Mouse (Mus musculus) NIH3T3 (cell line): ENCODE measurements around the gene H2-Oa.
A peak's percentile ranks its signal among the peaks of the same experiment; 100 is the strongest.

Experiments used
- DNase-seq: peaks from one replicate; pipeline ENCODE4 v3.0.0-alpha.2; 2012; ENCODE audit warnings: low read depth

The H2-Oa gene

GRCm38 (mm10) chr17:34122188-34122984, 30.2 kb downstream of the H2-Oa start, which contains the start of gene Brd2:
Gene Brd2, minus strand, starts transcription at chr17:34122634.
- peak; percentile 99 for DNase-seq

GRCm38 (mm10) chr17:34123111-34123510, 31.0 kb downstream of the H2-Oa start:
- no peak for DNase-seq

GRCm38 (mm10) chr17:34123518-34123917, 31.4 kb downstream of the H2-Oa start:
- peak; percentile 68 for DNase-seq

GRCm38 (mm10) chr17:34124649-34125048, 32.5 kb downstream of the H2-Oa start:
- DNase-seq, result no peak

- no peak for DNase-seq
Measured at GRCm38 (mm10) chr17:34126826-34127420, 34.8 kb downstream of the H2-Oa start.

- no peak for DNase-seq
Measured at GRCm38 (mm10) chr17:34127475-34127874, 35.3 kb downstream of the H2-Oa start.

GRCm38 (mm10) chr17:34128264-34128937, 36.3 kb downstream of the H2-Oa start:
- no peak for DNase-seq

GRCm38 (mm10) chr17:34128944-34129791, 37.0 kb downstream of the H2-Oa start:
- no peak for DNase-seq

GRCm38 (mm10) chr17:34130073-34130947, 38.2 kb downstream of the H2-Oa start:
- no peak for DNase-seq

- no peak for DNase-seq
Measured at GRCm38 (mm10) chr17:34131911-34132310, 39.8 kb downstream of the H2-Oa start.

GRCm38 (mm10) chr17:34133289-34133688, 41.1 kb downstream of the H2-Oa start:
- peak; percentile 59 for DNase-seq

GRCm38 (mm10) chr17:34134451-34134850, 42.3 kb downstream of the H2-Oa start:
- DNase-seq, result no peak

- DNase-seq, result peak; percentile 100
Measured at GRCm38 (mm10) chr17:34135297-34136224, 43.4 kb downstream of the H2-Oa start.

- no peak for DNase-seq
Measured at GRCm38 (mm10) chr17:34137601-34138000, 45.5 kb downstream of the H2-Oa start.

- no peak for DNase-seq
Measured at GRCm38 (mm10) chr17:34138655-34139054, 46.5 kb downstream of the H2-Oa start.

- peak; percentile 42 for DNase-seq
Measured at GRCm38 (mm10) chr17:34139416-34139815, 47.3 kb downstream of the H2-Oa start.

- no peak for DNase-seq
Measured at GRCm38 (mm10) chr17:34140240-34140639, 48.1 kb downstream of the H2-Oa start.

GRCm38 (mm10) chr17:34141448-34141847, 49.3 kb downstream of the H2-Oa start:
- DNase-seq, result no peak

GRCm38 (mm10) chr17:34142456-34143010, 50.4 kb downstream of the H2-Oa start:
- DNase-seq, result no peak

- DNase-seq, result no peak
Measured at GRCm38 (mm10) chr17:34143033-34143432, 50.9 kb downstream of the H2-Oa start, which contains the start of gene H2-DMb2. Gene H2-DMb2, plus strand, starts transcription at chr17:34143307.
